ENCODE assay signal across 9 mouse cellular contexts in the genomic region with DNA sequence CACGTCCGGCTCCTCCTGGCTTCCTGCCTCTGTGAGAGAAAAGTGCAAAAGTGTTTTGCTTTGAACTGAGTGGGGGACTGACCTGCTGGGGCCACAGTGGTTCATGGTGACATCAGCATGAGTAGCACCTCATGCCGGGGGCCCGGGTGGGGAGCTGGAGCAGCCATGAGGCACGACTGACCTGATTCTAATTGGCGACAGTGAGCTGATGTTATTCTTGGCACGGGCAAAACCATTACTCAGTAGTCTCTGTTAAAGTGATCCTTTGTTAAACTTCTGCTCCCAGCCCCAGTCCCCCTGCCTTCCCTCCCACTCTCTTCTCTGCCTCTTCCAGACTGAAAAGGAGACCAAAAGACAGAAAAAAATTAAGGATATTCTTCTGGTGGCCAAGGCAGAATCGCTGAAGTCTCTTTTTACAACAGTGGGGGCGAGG.
DNase-seq lines count a peak whose midpoint lies in the region; ATAC-seq and TF ChIP-seq lines count a peak whose summit lies in the region.
"Had no signal": no experiment of that assay in that cellular context is flagged by ENCODE, and none has a peak within 500 bp of the region (broad histone marks: within the 10 kb centered on the region; RNA-seq: fewer than 3 reads in every experiment).

No protein-coding gene starts in this region.

- no peak for DNase-seq in layer of hippocampus, adult 2 months (ENCODE audit: low spot score in 2 of 2)
- no peak for DNase-seq in layer of hippocampus, adult 11-12 months (ENCODE audit: low spot score)
- peak; percentile 89 for DNase-seq in brain, embryonic 14.5 days (ENCODE audit: low read depth)
- peak; percentile 68 for DNase-seq in gastrocnemius, adult 2 months
- DNase-seq in limb, embryonic 14.5 days (ENCODE audit: low spot score), result peak; percentile 83
- DNase-seq in thymus, postnatal 0 days (ENCODE audit: low spot score), result no peak

- no peaks in the 10 kb centered on the region for H3K9me3 ChIP-seq in hindbrain, embryonic 12.5 days (replicated peaks)
- no peaks in the 10 kb centered on the region for H3K9me3 ChIP-seq in limb, embryonic 14.5 days (ENCODE audit: control insufficient read depth, low read length)
- no peaks in the 10 kb centered on the region for H3K9me3 ChIP-seq in stomach, embryonic 15.5 days
- H3K9me3 ChIP-seq: neural tube, embryonic 12.5 days had no signal

- 39% methylated on average over 9 of the region's 9 CpGs for WGBS in hindbrain, embryonic 12.5 days
- 13% methylated on average over 9 of the region's 9 CpGs for WGBS in limb, embryonic 14.5 days
- WGBS in stomach, embryonic 15.5 days, result 25% methylated on average over 9 of the region's 9 CpGs

- no peaks in the 10 kb centered on the region for H3K36me3 ChIP-seq in hindbrain, embryonic 12.5 days
- peaks cover 4% of the 10 kb centered on the region; the same call in 1 of the 2 replicates for H3K36me3 ChIP-seq in limb, embryonic 14.5 days (ENCODE audit: control insufficient read depth, insufficient read depth, low read length)
- no peaks in the 10 kb centered on the region for H3K36me3 ChIP-seq in stomach, embryonic 15.5 days
- H3K36me3 ChIP-seq: neural tube, embryonic 12.5 days had no signal

- no peaks in the 10 kb centered on the region for H3K27me3 ChIP-seq in hindbrain, embryonic 12.5 days
- no peaks in the 10 kb centered on the region for H3K27me3 ChIP-seq in limb, embryonic 14.5 days (ENCODE audit: control insufficient read depth, insufficient read depth, low read length)
- no peaks in the 10 kb centered on the region for H3K27me3 ChIP-seq in stomach, embryonic 15.5 days (replicated peaks)
- H3K27me3 ChIP-seq: neural tube, embryonic 12.5 days had no signal

- intact Hi-C loops in gastrocnemius, adult 2 months (cut with DNase I), result loop anchor here (5.0 kb wide), 1 partner anchor 38 kb away; no protein-coding TSS in a partner anchor

- no peak for TF ChIP-seq CTCF in layer of hippocampus, adult 2 months (conservative IDR thresholded peaks at IDR 0.05)
- no peak for TF ChIP-seq CTCF in brain, embryonic 14.5 days (IDR thresholded peaks at IDR 0.05; ENCODE audit: borderline replicate concordance, extremely low read depth, insufficient read depth, insufficient read length)
- no peak for TF ChIP-seq CTCF in gastrocnemius, adult 2 months (IDR thresholded peaks at IDR 0.05)

- peaks cover 14% of the 10 kb centered on the region for H3K4me1 ChIP-seq in hindbrain, embryonic 12.5 days
- H3K4me1 ChIP-seq in limb, embryonic 14.5 days (ENCODE audit: control insufficient read depth, insufficient read depth, low read length), result peaks cover 20% of the 10 kb centered on the region
- H3K4me1 ChIP-seq in stomach, embryonic 15.5 days, result peaks cover 14% of the 10 kb centered on the region; the same call in 1 of the 2 replicates

- ATAC-seq in hindbrain, embryonic 12.5 days (ENCODE audit: low FRiP score), result 0 out of 2 replicates have a peak, but pooled peaks have one; percentile 29
- ATAC-seq in limb, embryonic 14.5 days (ENCODE audit: low FRiP score, low read depth), result peak; percentile 89
- ATAC-seq in stomach, embryonic 15.5 days (ENCODE audit: insufficient read depth, low FRiP score, low read depth), result peak; percentile 75; the same call in 1 of the 2 replicates

- no peak overlapping the region for H3K4me3 ChIP-seq in layer of hippocampus, adult 2 months
- H3K4me3 ChIP-seq in gastrocnemius, adult 2 months, result peak overlapping the region; percentile 26
- no peak overlapping the region for H3K4me3 ChIP-seq in hindbrain, embryonic 12.5 days
- no peak overlapping the region for H3K4me3 ChIP-seq in limb, embryonic 14.5 days (replicated peaks; ENCODE audit: low read length)
- H3K4me3 ChIP-seq in stomach, embryonic 15.5 days (replicated peaks), result no peak overlapping the region
- H3K4me3 ChIP-seq: neural tube, embryonic 12.5 days had no signal

- TF ChIP-seq POLR2A in brain, embryonic 14.5 days (IDR thresholded peaks at IDR 0.05; ENCODE audit: borderline replicate concordance, extremely low read depth, insufficient read depth, insufficient read length, poor library complexity, severe bottlenecking), result no peak
- no peak for TF ChIP-seq POLR2A in limb, embryonic 14.5 days (IDR thresholded peaks at IDR 0.05; ENCODE audit: borderline replicate concordance, extremely low read depth, insufficient read depth, insufficient read length)

- H3K4me2 ChIP-seq in hindbrain, embryonic 12.5 days (replicated peaks), result no peak overlapping the region
- peak overlapping the region; percentile 31 for H3K4me2 ChIP-seq in limb, embryonic 14.5 days (replicated peaks; ENCODE audit: low read depth, low read length, severe bottlenecking)
- H3K4me2 ChIP-seq in stomach, embryonic 15.5 days, result peak overlapping the region; percentile 21
- H3K4me2 ChIP-seq: neural tube, embryonic 12.5 days had no signal

- H3K9ac ChIP-seq in hindbrain, embryonic 12.5 days, result no peak overlapping the region
- H3K9ac ChIP-seq in limb, embryonic 14.5 days (ENCODE audit: low read depth, low read length, severe bottlenecking), result 0 out of 2 replicates have a peak overlapping the region, but pooled peaks have one; percentile 25
- H3K9ac ChIP-seq in stomach, embryonic 15.5 days, result no peak overlapping the region
- H3K9ac ChIP-seq: neural tube, embryonic 12.5 days had no signal

- peak overlapping the region; percentile 71 for H3K27ac ChIP-seq in layer of hippocampus, adult 2 months
- H3K27ac ChIP-seq in gastrocnemius, adult 2 months, result peak overlapping the region; percentile 67
- H3K27ac ChIP-seq in hindbrain, embryonic 12.5 days, result peak overlapping the region; percentile 69
- H3K27ac ChIP-seq in limb, embryonic 14.5 days (replicated peaks; ENCODE audit: low read depth, low read length), result peak overlapping the region; percentile 88
- H3K27ac ChIP-seq in stomach, embryonic 15.5 days, result peak overlapping the region; percentile 76
- H3K27ac ChIP-seq: neural tube, embryonic 12.5 days had no signal

Comparison
In these comparisons a context has a peak if more than half of its experiments do, and no peak if none do; other contexts are left out.
1. DNase-seq: peak in brain, embryonic 14.5 days (single experiment), gastrocnemius, adult 2 months (single experiment) and limb, embryonic 14.5 days (single experiment); none in layer of hippocampus, adult 2 months (0 of 2), layer of hippocampus, adult 11-12 months (single experiment) and thymus, postnatal 0 days (single experiment).
2. ATAC-seq: peak in every context shown above with its lines; median percentile 89 in limb, embryonic 14.5 days; 75 in stomach, embryonic 15.5 days; 29 in hindbrain, embryonic 12.5 days.
3. Peak in every context shown above with its lines, with median percentiles within 50 percentile points of each other: H3K27ac ChIP-seq.